Mouse (Mus musculus): ENCODE measurements around the gene Tmem45a.
"Not testable (repeated sequence)": the region's sequence is repeated elsewhere in the genome, so short reads cannot be mapped to it uniquely, and the experiment has no call there.

Gene Tmem45a

DNA sequence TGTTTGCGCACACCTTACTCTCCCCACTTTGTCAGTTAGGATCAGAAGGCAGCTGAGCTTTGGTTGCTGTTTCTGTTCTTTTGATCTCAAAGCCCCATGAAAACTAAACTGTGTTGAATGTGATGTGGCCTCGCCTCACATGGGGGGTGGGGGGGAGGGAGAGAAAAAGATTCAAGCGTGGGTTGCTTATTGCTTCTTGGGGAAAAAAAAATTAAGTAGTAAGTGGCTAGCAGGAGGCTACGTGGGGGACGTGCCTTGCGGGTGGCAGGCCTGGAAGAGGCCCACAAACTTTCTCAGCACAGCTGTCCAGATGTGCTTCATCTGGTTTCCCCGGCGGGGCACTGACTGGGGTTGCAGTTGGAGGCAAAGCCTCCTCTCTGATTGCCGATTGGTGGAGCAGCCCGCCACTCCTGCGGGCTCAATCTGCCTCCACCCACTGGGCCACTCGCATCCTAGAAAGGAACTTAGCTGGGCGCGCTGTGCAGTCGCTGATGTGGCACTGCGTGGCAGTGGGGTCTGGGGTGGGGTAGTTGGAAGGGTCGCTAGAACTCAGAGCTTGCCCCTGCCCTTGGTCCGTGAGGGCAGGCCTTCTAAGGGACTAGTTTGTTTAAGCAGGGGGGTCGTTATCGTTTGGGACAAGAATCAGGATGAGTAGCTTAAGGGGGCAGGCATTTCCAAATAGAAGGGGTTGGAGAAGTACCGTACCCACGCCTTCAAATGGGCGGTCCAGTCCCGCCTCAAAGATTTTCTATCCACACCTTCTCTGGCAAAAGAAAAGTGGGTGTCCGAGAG, at the start of gene Tmem45a:
Gene Tmem45a, minus strand, starts transcription at position 343 of the 792 bp plus-strand sequence.
- DNase-seq = peak; percentile 84 to 89

DNA sequence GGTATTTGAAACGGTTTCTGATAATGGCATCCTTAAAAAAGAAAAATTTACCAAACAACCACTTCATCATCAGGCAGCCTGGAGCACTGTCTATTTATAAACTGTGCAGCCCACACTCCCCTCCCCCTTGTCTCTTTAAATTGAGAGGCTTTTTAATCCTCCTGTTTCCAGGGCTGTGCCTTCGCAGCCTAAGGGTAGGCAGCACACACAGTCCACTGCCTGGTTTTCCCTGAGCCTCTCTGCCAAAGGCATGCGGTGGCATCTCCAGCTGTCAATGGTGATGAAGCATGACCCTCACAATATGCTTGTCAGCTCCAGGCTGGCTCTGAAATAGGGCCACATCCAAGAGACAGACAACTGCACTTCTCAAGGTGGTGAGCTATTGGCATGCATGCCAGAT, 42.1 kb upstream of the Tmem45a start, which contains the start of gene Lnp1:
Gene Lnp1, minus strand, starts transcription at position 39 of the 400 bp plus-strand sequence.
- no peak for DNase-seq

DNA sequence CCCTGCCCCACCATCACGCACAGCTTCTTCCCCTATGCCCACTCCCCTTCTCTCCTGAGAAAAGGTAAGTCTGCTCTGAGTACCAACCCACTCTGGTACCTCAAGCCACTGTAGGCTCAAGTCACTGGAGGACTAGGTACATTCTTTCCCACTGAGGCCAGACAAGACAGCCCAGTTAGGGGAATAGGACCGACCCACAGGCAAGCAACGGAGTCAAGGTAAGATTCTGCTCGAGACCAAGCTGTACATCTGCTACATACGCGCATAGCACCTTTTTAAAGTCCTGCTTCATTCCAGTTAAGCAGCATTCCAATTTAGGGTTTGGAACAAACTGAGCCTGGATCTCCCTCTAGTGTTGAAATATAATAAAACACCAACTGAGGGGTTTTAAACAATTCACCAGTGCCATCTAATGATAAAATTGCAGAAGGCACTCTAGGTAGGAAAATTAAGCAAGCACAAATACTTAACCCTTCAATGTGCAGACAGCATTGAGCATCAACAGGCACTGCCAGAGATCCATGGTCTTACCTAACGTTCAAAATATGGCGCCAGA, 34.2 kb upstream of the Tmem45a start:
- no peak for DNase-seq

DNA sequence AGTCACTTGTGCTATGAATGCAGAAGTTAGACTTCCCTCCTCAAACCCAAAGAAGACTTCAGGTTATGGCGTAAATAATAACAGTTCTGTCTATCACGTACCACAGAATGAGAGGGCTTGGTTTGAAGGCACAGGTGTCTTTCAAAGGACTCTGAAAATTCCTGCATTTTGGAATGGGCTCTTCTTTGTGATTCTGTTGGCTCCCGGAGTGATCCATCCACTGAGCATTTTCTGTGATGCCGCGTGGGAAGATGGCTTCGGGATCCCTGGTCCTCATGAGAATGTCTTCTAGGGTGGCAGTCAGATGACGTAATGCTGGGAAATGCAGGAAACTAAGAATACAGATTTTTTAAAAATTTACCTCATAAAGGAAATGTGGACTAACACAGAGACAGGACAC, 31.3 kb upstream of the Tmem45a start:
- DNase-seq = no peak

DNA sequence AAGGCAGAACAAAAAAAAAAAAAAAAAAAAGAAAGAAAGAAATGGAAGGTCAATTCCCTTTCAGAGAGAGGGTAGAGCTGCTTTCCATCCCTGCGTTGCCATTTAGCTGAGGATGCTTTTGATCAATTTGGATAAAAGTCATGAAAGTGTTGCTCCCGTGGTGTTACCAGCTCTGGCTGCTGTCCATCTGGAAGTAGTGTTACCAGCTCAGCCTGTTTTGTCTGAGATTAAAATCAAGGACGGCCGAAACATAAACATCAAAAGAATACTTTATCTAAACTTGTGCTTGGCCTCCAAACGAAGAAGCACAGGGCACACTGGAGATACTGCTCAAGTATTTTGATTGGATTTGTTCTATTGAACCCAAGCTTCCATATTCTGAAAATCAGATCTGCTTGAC, 23.0 kb upstream of the Tmem45a start:
- no peak for DNase-seq

DNA sequence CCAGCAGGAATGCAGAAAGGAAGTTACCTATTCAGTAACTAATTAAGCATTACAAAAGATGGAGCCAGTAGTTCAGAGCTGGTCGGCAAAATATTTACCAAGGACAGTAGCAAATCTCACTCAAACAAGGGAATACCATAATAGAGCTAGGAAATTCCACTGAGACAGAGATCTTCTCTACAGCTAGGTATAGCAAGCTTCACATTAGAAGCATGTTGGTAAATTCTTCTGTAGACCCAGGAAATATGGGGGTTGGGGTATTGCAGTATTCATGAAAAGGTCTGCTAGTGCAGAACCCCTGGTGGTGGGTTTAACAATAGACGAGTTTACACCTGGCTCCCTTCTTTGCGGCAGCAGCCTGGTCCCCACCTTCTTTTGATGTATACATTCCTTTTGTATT, 16.2 kb upstream of the Tmem45a start:
- DNase-seq = not testable (repeated sequence)

DNA sequence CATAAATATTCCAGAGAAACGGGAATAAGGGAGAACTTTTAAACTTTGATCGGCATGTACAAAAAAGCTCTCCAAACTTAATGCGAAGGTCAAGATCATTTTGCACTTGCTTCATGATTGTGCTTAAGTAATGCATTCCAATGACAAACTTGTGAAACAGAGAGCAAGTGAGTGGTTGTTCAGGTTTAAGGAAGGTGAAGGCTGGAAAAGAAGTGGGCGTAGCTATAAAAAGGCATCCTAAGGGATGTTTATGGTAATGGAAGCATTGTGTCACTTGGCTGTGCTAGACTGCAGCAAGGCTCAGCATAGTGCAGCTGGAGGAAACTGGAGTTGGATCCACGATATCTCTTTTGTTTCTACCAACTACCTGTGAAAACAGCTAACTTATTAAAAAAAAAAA, 5.6 kb upstream of the Tmem45a start:
- no peak for DNase-seq

DNA sequence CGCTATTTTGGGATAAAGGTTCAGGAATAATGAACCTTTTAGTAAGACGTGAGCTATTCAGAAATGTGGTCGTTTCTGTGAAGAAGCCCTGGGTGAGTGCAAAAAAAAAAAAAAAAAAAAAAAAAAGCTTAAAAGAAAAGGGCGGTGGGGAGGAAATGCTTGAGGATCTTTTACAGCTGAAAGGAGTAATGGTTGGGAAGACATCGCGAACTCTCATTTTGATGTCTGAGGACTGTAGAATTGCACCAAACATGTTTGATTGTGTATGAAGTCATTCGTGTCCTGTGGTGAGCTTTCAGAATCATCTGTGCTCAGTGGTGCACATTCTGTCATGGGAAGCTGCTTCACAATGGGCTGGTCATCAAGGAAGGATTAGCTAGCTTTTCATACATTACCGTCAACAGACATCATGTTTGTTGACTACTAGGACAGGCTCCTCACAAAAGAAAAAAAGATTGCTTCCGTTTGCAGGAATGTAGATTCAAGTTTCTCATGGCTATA, 700 bp upstream of the Tmem45a start:
- DNase-seq = no peak

DNA sequence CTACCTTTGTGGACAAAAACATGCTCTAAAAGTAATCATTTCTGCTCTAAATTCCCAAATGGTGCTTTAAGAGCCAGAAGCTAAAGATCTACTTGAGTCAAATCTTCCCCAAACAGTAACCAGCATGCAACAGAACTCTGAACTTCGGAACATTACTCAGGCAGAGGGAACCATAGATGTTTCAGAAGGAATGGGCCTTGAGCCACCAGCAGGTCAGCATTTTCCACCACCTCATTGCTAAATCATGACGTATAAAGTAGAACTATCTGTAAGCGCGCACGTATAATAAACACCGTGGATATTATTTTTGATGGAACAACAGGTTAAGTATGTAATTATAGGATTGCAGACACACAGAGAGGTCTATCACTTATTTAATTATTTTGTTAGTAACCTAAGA, 1.2 kb downstream of the Tmem45a start:
- no peak for DNase-seq

DNA sequence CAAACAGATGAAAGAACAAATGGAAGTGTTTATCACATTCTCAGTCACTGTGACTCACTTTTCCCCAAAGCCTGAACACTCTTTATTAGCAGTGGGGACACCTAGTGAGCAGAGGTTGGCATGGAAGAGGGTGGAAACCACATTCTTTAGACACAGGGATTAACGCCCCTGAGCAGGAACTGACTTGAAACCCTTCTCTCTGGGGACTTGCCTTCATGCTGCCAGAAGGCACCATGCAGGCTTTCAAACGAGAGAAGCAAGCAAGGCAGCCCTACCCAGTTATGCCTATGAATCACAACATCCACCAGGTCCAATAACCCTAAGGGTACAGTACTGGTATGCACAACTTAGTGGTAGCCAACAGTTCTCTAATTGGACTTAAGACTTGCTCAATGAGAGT, 12.6 kb downstream of the Tmem45a start:
- no peak for DNase-seq

DNA sequence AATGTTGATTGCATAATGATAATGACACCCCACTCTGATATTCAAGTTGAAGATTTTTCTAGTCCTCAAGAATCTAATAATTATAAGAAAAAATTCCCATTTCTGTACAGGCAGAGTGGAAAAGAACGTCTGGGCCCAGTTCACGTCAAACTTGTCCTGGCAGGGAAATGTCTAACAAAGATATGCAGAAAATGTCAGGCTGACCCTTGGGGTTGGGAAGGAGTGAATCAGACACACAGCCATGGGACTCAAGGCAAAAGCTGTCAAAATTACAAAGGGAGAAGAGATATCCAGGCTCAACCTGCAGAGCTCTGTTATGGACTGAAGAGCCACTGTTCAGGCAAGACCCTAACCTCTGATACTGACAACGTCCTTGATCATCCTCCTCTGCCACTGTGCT, 15.5 kb downstream of the Tmem45a start:
- no peak for DNase-seq

DNA sequence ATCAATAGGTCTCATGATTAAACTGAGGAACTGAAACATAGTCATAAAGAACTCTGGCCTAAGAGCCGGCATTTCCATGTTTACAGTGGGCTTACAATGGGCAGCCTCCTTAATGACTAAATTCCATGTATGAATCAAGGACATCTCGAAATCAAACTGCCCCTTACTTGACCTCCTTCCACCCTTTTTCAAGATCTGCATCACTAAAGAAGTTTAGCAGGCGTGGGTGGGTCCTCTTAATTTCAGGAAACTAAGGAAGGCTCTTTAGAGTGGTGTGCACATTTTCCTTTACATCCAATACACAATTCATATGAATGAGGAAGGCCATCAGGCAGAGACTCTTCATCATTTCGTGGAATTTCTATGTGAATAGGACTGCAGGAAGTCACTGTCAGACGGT, 17.6 kb downstream of the Tmem45a start:
- no peak for DNase-seq

DNA sequence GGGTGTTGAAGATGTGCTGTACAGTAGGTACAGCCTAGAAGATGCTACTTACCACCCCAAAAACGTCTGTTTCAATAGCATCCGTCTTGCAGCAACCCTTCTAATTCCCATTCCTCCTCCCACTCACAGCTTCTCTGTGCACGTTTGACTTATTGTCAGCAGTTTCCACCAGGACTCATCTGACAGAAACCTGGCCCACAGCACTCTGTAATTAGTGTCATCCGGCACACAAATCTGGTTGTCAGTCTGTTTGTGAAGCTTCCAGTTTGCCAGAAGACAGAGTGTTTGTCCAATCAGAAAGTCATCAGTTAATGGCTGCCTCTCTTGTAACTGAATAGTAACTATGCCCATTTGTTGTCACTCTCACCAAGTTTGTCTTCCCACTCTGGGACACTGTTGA, 18.4 kb downstream of the Tmem45a start:
- no peak for DNase-seq

DNA sequence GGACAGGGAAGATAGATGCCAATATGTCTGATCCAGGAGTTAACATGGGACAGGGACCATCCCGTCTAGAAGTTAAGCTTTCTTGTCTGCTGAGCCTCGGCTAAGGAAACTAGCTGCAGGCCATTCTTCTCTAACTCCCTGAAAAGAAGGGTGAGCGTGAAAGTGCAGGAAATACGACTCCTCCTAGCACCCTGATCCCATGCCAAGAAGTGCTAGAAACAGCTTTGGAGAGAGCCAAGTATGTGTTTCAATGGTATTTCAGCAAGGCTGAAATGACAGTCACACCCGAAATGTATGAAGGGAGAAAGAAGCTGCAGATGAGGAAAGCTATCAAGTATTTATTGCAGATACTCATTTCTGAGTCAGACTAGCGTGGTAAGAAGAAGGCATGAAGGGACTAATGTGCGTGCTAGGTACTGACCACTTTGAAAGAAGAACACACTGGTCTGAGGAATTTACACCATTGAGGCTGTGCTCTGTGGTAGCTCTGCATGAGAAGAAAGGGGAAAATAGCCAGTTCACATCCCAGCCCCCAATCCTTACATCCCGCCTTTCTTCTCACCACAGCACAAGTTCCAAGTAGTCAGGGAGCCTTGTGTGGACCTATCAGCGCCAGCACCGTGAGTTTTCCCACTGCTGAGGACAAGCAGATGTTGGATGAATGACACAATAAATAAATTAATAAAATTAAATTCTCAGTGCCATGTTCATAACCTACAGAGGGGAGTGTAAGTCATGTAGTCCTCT, 33.0 kb downstream of the Tmem45a start:
- DNase-seq = no peak

DNA sequence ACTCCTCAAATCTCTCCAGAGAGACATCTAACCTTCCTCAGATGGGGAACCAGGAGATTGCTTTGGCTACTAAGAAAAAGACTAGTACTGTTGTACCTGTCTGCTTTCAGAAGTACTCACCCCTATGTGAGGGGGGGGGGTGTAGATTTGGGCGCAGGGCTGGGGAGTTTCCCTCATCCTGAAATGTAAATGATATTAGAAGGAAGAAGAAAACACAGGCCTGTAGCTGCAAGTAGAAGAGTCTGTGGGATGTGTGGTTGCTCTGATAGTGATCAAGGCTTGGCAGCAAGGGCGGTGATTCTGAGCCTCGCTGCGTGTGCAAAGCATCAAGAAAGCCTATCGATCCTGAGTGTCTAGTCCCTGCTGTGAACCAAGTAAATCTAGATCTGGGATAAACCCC, 43.0 kb downstream of the Tmem45a start:
- no peak for DNase-seq

DNA sequence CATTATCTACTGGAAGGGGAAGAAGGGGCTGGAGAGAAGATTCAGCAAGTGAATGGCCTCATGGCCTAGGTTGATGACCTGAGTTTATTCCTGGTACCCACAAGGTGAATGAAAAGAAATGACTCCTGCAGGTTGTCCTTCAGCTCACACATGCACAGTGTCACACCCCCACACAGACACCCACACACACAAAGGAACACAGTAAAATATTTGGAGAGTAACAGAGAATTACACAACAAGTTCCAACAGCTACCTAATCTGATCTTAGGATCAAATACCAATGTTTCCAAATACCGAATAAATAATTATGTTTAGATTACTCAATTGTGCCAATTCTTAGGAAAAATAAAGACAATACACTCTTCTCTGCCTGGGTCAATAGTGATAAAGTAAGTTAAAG, 52.7 kb downstream of the Tmem45a start:
- DNase-seq = no peak

DNA sequence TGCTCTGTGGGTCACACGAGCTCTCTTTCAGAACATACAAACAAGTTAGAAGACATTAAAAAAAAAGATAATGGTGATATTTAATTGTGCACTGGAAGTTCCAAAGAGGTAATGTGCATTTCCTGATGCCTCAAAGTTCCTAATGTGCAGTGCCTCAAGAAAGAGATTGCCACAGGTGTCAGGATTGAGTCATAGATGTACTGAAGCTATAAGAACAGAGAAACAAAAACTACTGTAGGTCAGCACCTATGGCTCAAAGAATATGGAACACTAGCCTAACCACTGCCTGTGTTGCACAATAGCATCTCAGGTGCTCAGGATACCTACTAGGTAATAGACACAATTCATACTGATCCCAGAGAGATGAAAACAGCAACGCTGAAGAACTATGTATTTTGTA, 54.0 kb downstream of the Tmem45a start:
- no peak for DNase-seq

DNA sequence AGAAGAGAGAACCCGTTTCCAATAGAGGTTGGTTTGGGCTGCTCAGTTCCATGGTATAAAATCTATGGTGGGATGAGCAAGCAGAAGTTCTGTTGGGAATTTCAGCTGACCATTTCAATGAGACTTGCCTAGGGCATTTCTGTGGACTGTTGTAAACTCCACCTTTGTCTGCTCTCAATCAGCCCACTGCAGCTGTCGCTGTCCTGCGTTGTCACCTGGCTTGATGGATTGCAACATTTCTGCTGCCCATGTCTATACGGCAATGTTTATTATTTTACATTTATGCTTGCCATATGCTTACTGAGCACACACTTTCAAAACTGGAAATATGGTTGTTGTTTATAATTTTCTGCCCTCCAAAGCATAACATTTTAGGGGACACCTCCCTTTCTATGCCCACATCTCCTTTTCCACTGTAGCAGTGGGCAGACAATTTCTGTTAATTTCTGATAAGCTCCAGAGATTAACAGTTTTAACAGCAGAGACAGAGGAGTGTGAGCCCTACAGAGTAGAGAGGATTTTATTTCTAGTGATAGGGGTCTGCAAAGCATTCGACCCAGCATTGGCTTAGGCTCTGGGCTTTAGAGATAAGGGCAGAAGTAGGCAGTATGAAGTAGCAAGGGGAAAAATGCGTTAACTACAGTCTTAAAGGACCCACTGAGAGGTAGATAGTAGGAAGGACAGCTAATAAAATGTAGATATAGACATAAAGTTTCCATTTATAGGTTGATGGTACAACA, 84.4 kb downstream of the Tmem45a start:
- DNase-seq = no peak

DNA sequence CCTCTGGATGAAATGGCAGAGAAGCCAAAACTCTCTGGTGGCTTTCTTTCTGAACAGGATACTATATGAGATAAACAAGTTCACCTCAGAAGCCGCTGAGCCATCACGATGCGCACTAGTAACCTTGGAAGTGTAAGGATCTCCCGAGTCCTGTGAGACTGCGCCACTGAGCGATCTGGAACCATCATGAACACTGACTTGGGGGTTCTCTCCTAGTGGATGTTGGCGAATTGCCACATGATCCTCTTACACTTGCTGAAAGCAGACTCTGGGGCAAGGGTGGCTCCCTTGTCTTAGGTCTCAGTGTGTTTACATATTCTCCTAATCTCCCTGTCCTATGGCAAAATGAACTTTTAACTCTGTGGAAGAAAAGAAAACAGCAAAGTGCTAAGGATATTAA, 85.0 kb downstream of the Tmem45a start:
- no peak for DNase-seq

DNA sequence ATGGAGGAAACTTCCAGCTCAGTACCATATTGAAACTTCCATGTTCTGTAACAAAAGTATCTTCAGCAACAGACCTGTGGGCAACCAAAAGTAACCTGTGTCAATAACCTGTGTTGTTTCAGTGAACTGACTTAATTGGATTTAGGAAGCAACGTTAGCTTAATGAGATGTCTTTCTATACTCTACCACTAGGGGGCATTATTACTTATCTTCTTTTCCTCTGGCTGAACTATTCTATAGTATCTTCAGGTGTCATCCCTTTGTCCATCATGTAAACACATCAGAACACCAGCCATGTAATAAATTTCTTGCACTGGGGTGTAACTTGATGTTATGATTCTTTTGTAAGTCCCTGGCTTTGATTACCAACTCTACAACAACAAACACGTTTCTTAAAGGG, 85.5 kb downstream of the Tmem45a start:
- no peak for DNase-seq

DNA sequence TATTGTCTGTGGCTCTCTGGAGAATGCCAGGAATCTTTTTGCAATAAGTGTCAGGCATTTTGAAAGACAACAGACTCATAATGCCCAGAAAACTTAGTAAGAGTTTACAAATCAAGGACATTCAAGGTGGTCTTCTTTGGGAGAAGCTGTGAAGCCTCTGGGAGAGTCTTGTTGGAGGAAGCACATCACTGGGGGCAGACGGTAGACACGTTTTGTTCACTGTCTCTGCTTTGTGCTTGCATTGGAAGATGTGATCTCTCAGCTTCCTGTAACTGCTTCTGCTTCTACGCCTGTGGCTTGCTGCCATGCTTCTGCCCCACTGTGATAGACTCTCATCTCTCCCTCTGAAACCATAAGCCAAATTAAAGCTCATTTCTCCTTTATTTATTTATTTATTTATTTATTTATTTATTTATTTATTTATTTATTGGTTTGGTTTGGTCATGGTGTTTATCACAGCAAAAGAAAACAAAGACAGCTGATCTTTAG, 86.4 kb downstream of the Tmem45a start:
- no peak for DNase-seq

DNA sequence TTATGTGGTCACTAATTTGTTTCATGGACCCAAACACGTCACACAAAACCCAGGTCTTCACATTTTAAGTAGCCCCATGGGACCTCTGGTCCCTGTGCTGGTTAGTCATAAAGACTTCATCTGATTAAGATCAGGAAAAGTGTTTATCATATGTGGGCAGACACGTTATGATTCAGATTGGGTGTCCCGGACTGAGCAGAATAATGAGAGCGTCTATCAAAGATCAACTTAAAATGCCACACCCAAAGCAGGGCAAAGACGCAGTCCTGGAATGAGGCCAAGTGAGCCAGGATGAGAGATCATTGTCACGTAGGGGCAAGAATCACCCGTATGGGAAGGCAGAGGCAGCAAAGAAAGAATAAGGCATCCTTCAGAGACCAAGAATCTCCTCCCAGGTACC, 87.1 kb downstream of the Tmem45a start:
- DNase-seq = no peak
